Mouse (Mus musculus) forebrain, embryonic 14.5 days (tissue): Measurements from ENCODE around the gene Fbxo47. TPM values are rescaled to one million over a fixed set of nuclear protein-coding genes. Genes with fewer than 3 reads are reported as not detected.

Source experiments
- ATAC-seq: fragments of 200-750 bp; cut with Nextera tagmentation; 2 replicates; pipeline ENCODE4 v1.8.0; 2017; ENCODE audit warnings: mild to moderate bottlenecking, moderate library complexity
- DNase-seq: peaks from one replicate; pipeline ENCODE4 v3.0.0-alpha.2; 2015; ENCODE audit warnings: low spot score
- H3K27ac ChIP-seq: fragments of 300-500 bp; sonication (generic); 2 replicates; pipeline ENCODE4 v1.5.1; 2014; ENCODE audit warnings: low read depth, mild to moderate bottlenecking, control low read depth, low read length, moderate library complexity
- H3K27me3 ChIP-seq: fragments of 300-500 bp; sonication (generic); replicated peaks from 2 replicates; pipeline ENCODE4 v1.6.1; 2014; ENCODE audit warnings: low read length, control low read depth, mixed read lengths; ENCODE audit not compliant: control insufficient read depth, insufficient read depth
- H3K36me3 ChIP-seq: fragments of 300-500 bp; sonication (generic); 2 replicates; pipeline ENCODE4 v1.6.1; 2014; ENCODE audit warnings: low read length, control low read depth; ENCODE audit not compliant: control insufficient read depth, insufficient read depth
- H3K4me1 ChIP-seq: fragments of 300-500 bp; sonication (generic); 2 replicates; pipeline ENCODE4 v1.6.1; 2014; ENCODE audit warnings: antibody characterized with exemption, low read length, control low read depth; ENCODE audit not compliant: control insufficient read depth, insufficient read depth
- H3K4me2 ChIP-seq: fragments of 300-500 bp; sonication (generic); 2 replicates; pipeline ENCODE4 v1.6.1; 2014; ENCODE audit warnings: mild to moderate bottlenecking, control low read depth, low read length
- H3K4me3 ChIP-seq: fragments of 300-500 bp; sonication (generic); 2 replicates; pipeline ENCODE4 v1.5.1; 2014; ENCODE audit warnings: low read depth, low read length, control low read depth
- H3K9ac ChIP-seq: fragments of 300-500 bp; sonication (generic); 2 replicates; pipeline ENCODE4 v1.6.1; 2014; ENCODE audit warnings: mild to moderate bottlenecking, low read length, control low read depth, moderate library complexity
- H3K9me3 ChIP-seq: fragments of 300-500 bp; sonication (generic); replicated peaks from 2 replicates; pipeline ENCODE4 v1.6.1; 2016; ENCODE audit warnings: low read length, control low read depth, mixed read lengths; ENCODE audit not compliant: control insufficient read depth
- WGBS: fragments of 180-500 bp; shearing (Covaris S2); extraction: QIAGEN DNeasy Blood & Tissue Kit; methylation state at CpG from one replicate; pipeline ENCODE4 v1.1.7; 2014; 5-methylcytosine and 5-hydroxymethylcytosine counted together
- polyA plus RNA-seq: library from polyadenylated mRNA; unstranded; fragments of >200 nt; fragmentation: Nextera tagmentation; extraction: Ambion mirVana; gene quantifications from 2 replicates; pipeline ENCODE4 v1.2.1, GENCODE M21; 2014

Fbxo47 gene
- polyA plus RNA-seq, 1 experiment from 2014 or later = 0.65 TPM

DNA sequence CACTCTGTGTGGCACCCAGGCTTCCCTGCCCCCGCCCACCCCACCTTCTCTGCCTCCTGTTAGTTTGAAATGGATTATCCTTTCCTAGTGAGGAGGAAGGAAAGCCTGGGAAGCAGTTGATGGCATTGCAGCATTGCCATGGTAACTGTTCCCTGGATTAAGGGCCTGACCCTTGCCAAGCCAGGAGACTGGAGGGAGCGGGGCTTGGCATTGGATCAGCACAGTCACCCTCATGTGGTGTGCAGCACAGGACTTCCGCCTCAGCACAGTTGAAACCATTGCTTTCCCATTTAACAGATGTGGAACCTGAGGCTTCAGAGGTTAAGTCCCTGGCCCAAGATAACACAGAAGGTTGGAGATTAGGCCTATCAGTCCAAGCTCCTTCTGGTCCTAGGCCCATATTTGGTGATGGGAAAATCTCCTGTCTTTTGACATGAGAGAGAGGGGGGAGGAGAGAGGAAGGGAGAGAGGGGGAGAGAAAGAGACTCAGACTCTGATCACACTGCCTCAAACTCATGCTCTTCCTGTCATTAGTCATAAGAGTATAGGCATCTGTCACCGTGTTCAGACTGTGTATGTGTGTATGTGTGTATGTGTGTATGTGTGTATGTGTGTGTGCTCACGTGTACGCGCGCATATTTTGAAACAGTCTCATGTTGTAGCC is 62.4 kb downstream of the Fbxo47 start:
- Histone ChIP-seq H3K27me3 (no peaks in the 10 kb centered on the region), H3K9me3 (no peaks in the 10 kb centered on the region), H3K4me2 (no peak overlapping the region), H3K36me3 (peaks cover 58% of the 10 kb centered on the region), H3K27ac (no peak overlapping the region), H3K4me1 (peaks cover 8% of the 10 kb centered on the region), H3K9ac (no peak overlapping the region), H3K4me3 (no peak overlapping the region)
- ATAC-seq = no peak
- no peak for DNase-seq
- 94% methylated on average over 8 of the region's 8 CpGs for WGBS

- Histone ChIP-seq H3K27ac (no peak overlapping the region), H3K36me3 (peaks cover 59% of the 10 kb centered on the region), H3K27me3 (no peaks in the 10 kb centered on the region), H3K9ac (no peak overlapping the region), H3K4me3 (no peak overlapping the region), H3K9me3 (no peaks in the 10 kb centered on the region), H3K4me1 (peaks cover 8% of the 10 kb centered on the region), H3K4me2 (no peak overlapping the region)
- DNase-seq = no peak
- no peak for ATAC-seq
- 62% methylated on average over 4 of the region's 4 CpGs for WGBS
Measured at GRCm38 (mm10) chr11:97820840-97821239, 63.1 kb downstream of the Fbxo47 start.

- Histone ChIP-seq H3K4me3 (no peak overlapping the region), H3K9me3 (no peaks in the 10 kb centered on the region), H3K27ac (no peak overlapping the region), H3K4me1 (peaks cover 8% of the 10 kb centered on the region), H3K9ac (no peak overlapping the region), H3K4me2 (no peak overlapping the region), H3K36me3 (peaks cover 57% of the 10 kb centered on the region), H3K27me3 (no peaks in the 10 kb centered on the region)
- DNase-seq = no peak
- no peak for ATAC-seq
- WGBS = 96% methylated on average over 5 of the region's 5 CpGs
Measured at GRCm38 (mm10) chr11:97819923-97820322, 64.0 kb downstream of the Fbxo47 start.

DNA sequence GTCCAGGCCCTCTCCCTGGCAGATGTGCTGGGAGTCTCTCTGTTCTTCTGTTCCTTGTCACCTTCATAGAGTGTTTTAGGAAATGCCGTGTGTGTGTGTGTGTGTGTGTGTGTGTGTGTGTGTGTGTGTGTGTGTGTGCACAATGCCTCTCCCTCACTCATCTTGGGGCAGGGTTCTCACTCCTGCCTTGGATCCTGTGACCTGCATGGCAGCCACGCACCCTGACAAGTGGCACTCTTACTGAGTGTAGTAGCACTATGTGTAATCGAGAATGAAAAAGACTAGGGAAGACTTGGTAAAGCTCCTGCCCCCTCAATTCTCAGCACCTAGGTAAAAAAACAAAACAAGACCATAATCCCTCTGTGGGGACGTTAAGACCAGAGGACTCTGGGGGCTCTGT is 64.9 kb downstream of the Fbxo47 start:
- Histone ChIP-seq H3K4me1 (peaks cover 8% of the 10 kb centered on the region), H3K4me3 (no peak overlapping the region), H3K36me3 (peaks cover 60% of the 10 kb centered on the region), H3K9me3 (no peaks in the 10 kb centered on the region), H3K4me2 (no peak overlapping the region), H3K9ac (peak overlapping the region; percentile 10; the same call in 1 of the 2 replicates), H3K27ac (peak overlapping the region; percentile 74), H3K27me3 (no peaks in the 10 kb centered on the region)
- DNase-seq (no peak), ATAC-seq (no peak)
- WGBS = 39% methylated on average over 4 of the region's 4 CpGs

DNA sequence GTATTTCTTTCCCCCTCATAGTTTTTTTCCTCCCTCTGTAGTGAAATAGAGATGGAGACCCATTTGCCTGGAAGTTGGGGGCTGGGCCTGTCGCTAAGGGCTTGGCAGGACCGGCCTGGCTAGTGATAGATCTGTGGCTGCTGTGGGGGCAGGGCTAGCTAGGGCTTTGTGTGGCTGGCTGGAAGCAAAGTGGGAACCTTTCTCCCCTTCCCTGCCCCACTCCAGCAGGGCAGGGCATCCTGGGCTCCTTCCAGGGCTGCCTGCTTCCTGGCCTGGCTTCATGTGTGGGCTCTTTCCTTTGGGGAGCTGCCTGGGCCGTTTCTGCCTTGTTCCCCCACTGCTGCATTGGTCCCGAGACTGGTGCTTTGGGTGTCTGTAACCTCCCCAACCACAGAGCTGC is 65.4 kb downstream of the Fbxo47 start:
- H3K4me2 ChIP-seq = no peak overlapping the region
- peak overlapping the region; percentile 74 for H3K27ac ChIP-seq
- no peaks in the 10 kb centered on the region for H3K27me3 ChIP-seq
- no peak overlapping the region for H3K4me3 ChIP-seq
- peak overlapping the region; percentile 10 for H3K9ac ChIP-seq
- no peaks in the 10 kb centered on the region for H3K9me3 ChIP-seq
- ATAC-seq (peak; percentile 80), DNase-seq (peak; percentile 76)
- H3K36me3 ChIP-seq = peaks cover 60% of the 10 kb centered on the region
- peaks cover 9% of the 10 kb centered on the region for H3K4me1 ChIP-seq
- WGBS = 3% methylated on average over 4 of the region's 4 CpGs

- ATAC-seq = 0 out of 2 replicates have a peak, but pooled peaks have one; percentile 2
- no peak overlapping the region for H3K9ac ChIP-seq
Measured at GRCm38 (mm10) chr11:97818003-97818402, 66.0 kb downstream of the Fbxo47 start.

DNA sequence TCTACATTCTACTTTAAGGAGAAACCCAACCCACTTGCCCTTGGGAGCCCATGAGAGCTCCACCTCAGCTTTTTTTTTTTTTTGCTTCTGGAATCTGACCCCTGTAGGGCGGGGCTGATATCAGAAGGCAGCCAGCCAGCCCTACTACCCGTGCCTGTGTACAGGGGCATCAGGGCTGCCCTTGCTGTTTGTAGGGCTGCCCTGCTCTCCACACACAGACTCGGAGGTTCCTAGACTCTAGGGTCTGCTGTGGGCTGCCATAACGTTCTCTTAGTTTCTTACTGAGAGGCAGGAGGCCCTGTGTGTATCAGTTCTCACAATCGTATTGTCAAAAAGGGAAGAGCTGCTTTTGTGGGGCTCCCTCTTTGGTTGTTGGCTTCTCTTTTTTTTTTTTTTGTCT is 66.6 kb downstream of the Fbxo47 start:
- 48% methylated on average over 5 of the region's 5 CpGs for WGBS
- Histone ChIP-seq H3K4me3 (no peak overlapping the region), H3K27me3 (no peaks in the 10 kb centered on the region), H3K4me2 (no peak overlapping the region), H3K9ac (no peak overlapping the region), H3K9me3 (no peaks in the 10 kb centered on the region), H3K27ac (no peak overlapping the region), H3K4me1 (peaks cover 21% of the 10 kb centered on the region), H3K36me3 (peaks cover 51% of the 10 kb centered on the region)
- DNase-seq (no peak), ATAC-seq (no peak)

More at GRCm38 (mm10) chr11:97818003-97818402, 66.0 kb downstream of the Fbxo47 start:
- Histone ChIP-seq H3K9me3 (no peaks in the 10 kb centered on the region), H3K27me3 (no peaks in the 10 kb centered on the region), H3K4me1 (peaks cover 15% of the 10 kb centered on the region), H3K36me3 (peaks cover 57% of the 10 kb centered on the region), H3K4me3 (no peak overlapping the region), H3K27ac (peak overlapping the region; percentile 74; the same call in 1 of the 2 replicates), H3K4me2 (no peak overlapping the region)
- WGBS = 19% methylated on average over 6 of the region's 6 CpGs
- no peak for DNase-seq

DNA sequence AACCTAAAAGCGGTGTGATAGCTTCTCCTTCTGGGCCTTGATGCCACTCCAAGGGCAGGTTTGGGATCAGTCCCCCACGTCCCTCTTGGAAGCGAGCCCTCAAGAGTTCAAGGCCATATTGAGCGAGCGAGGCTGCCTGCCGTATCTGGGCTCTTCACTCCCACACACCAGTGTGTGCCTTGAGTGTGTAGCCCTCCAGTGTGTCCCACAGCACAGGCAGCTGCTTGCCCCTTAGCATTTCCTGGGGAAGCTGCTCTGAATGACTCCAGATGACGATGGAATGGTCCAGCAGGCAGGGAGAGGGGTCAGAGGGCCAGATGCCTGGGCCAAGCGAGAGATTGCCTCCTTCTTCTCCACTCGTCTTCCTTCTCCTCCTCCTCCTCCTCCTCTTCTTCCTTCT is 67.0 kb downstream of the Fbxo47 start:
- peaks cover 49% of the 10 kb centered on the region for H3K36me3 ChIP-seq
- H3K4me1 ChIP-seq = peaks cover 26% of the 10 kb centered on the region
- H3K4me2 ChIP-seq = no peak overlapping the region
- H3K9ac ChIP-seq = no peak overlapping the region
- H3K4me3 ChIP-seq = no peak overlapping the region
- H3K27me3 ChIP-seq = no peaks in the 10 kb centered on the region
- ATAC-seq = no peak
- no peaks in the 10 kb centered on the region for H3K9me3 ChIP-seq
- H3K27ac ChIP-seq = no peak overlapping the region
- no peak for DNase-seq
- WGBS = 74% methylated on average over 9 of the region's 9 CpGs

- Histone ChIP-seq H3K4me1 (peaks cover 32% of the 10 kb centered on the region), H3K27me3 (no peaks in the 10 kb centered on the region), H3K4me2 (no peak overlapping the region), H3K4me3 (no peak overlapping the region), H3K9me3 (no peaks in the 10 kb centered on the region), H3K36me3 (peaks cover 44% of the 10 kb centered on the region), H3K27ac (no peak overlapping the region), H3K9ac (no peak overlapping the region)
- DNase-seq (no peak), ATAC-seq (no peak)
- WGBS = 20% methylated on average over 5 of the region's 5 CpGs
Measured at GRCm38 (mm10) chr11:97816176-97816575, 67.8 kb downstream of the Fbxo47 start.
